Mouse (Mus musculus) induced T-regulatory cell, adult 2 months (primary cell): ENCODE results near the gene Lrig2.

Experiments used
- DNase-seq: peaks from one replicate; pipeline ENCODE4 v3.0.0-alpha.2; 2012; ENCODE audit warnings: low read depth

Gene Lrig2

DNA sequence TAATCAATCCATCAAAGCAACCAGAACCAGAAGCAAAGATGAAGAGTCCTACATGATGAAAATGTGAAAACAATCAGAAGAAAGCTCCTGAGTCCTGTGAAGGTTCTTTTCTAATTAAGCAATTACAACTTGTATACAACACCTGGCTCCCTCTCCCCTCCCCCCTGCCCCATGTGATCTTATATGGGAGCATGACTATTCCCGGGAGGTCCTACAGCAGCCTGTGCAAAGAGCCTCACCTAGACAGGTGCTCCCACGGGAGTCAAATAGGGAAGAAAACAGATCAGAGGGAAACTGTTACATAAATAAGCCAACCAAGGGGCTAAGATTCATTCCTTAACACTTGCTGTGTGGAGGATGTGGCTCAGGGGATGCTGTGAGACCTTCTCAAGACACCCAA, 143.8 kb downstream of the Lrig2 start:
- DNase-seq = no peak

DNA sequence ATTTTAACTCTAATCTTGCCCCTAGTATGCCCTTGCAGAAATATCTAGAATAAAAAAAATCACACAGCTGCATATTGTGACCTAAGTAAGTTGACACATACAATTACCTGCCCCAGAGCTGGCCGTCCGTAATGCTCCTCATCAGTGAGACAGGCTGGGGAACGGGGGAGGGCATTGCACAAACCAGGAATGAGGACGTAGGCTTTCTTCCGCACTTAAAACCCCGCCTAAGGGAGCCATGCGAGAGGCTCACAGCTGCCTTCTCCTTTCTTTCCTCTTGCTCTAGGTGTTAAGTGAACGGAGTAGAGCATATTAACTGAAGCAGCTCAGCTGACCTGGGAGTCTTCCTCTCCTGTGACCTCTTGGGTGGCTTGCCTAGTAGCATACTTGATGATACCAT, 149.9 kb downstream of the Lrig2 start:
- DNase-seq = no peak

DNA sequence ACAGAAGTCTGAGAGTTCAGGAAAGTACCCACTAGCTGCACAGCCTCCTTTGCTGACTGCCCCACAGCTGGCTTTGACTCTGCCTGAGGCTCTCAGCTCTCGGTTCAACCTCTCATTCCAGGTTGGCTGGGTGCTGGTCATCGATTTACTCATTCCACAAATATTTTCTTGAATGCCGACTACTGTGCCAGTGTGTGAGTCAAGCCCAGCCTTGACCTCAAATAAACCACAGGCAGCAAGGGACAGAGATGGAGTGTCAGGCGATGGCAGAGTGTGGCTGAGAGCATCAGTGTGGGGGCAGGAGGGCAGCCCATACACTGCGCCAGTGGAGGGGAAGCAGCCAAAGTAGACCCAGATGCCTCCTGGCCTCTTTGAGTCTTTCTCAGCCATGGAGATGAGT, 151.4 kb downstream of the Lrig2 start:
- DNase-seq = no peak

DNA sequence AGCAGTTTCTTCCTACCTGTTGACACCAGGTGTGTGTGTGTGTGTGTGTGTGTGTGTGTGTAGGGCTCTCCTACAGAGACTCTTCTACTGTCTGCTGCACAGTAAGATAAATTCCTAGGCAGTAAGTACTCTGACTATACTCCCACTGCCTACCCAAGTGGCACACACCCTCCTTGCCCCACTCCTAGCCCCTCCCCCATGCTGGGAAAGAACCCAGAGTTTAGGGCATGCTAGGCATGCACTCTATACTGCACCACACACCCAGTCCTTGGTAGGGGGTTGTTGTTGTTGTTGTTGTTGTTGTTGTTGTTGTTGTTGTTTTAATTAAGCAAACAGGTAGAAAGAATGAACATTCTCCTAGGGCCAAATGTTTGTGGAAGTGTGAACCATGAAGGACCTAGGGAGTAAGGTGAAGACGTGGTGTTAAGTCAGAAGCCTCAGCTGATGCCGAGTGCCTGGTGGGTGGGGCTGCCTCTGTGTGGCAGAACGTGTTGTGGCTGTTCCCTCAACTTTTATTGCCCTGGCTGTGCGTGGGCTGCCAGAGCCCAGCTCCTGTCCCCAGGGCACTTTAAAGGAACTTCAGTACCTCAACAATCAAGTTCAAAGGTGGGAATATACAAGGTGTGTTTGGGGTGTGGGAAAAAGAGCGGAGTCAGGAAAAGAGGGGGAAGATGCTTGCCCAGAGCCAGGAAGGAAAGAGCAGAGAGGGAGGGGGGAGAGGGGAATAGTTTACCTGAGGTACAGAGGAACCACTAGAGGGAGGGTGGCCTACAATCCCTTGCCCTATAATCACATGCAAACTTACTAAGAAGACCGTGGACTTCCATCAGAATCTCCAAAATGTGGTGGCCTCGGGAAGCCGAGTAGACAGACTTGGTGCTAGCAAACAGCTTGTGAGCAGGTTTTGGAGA, 152.2 kb downstream of the Lrig2 start:
- no peak for DNase-seq

DNA sequence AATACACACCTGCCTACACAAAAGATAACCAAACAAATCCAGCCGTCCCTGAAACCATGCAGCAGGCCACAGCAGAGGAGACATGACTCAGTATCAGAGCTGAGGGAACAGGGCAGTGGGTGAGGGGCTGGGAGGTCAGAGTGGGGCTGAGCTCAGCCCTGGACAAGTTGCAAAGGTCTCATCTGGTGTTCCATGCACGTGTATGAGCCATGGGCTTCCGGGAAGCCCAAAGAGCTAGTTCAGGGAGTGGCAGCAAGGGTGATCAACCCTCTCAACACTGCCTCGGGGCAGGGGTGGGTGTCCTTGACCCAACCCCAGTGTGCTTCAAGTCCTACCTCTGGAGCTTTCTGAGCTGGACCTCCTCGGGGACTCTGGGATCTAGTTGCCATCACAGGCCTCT, 153.0 kb downstream of the Lrig2 start:
- DNase-seq = no peak

DNA sequence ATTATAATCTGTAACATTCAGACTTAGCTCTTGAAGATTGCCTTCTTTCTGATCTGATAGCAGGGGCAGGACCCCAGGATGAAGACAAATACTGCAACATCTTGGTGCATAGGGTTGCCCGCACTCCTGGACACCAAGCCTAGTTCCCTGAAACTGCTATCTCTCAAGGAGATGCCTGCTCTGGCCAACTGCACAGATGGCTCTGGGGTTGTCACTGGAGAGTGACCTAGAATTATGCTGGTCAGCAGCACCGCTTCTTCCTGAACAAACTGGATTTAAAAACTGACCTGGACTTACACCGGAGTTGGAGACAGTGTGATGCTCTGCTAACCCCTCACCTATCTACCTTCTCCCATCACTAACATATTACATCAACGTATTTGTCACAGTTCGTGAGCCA, 155.6 kb downstream of the Lrig2 start:
- DNase-seq = no peak

DNA sequence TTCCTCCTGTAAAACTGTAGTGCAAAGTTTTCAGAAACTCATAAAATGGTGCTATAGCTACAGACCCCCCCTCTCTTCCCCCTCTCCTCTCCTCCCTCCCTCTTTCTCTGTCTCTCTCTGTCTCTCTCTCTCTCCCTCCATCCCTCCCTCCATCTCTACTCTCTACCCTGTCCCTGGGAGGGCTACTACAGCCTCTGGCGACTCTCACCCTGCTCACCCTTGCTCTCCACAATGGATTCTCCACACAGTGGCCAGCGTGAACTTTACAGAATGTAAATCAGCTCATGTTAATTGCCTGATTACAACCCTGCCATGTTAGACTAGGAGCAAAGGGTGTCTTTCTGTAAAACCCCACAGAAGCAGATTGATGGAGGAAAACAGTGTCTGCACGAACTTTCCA, 157.8 kb downstream of the Lrig2 start:
- no peak for DNase-seq

DNA sequence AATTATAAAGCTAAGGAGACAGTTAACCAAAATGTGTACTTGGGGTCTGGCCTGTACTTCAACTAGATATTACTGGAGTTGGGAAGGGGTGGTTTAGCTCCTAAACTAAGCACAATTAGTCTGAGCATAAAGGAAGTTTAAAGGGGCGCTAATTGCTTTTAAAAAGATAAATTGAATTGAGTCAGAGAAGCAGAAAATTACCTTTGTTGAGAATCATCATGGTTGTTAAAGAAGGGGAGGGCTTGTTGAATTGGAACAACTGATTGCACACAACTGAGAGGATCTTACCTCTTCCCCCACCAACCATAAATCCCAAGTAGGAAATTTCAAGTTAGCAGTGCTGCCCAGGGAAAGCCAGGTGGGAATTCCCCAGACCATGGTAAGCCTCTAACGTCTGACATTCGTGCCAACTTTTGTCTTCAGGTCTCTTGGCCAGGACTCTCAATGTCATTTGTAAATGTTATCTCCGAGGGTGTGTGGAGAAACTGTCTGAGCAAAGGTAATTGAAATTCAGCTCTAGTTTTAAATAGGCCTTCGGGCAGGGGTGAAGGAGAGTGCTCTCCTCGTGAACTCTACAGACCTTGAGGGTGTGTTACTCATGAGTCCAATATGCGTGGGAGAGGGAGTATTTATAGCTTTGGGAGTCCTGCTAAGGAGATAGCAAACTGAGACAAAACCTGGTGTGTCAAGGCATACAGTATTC, 159.2 kb downstream of the Lrig2 start:
- DNase-seq = no peak

DNA sequence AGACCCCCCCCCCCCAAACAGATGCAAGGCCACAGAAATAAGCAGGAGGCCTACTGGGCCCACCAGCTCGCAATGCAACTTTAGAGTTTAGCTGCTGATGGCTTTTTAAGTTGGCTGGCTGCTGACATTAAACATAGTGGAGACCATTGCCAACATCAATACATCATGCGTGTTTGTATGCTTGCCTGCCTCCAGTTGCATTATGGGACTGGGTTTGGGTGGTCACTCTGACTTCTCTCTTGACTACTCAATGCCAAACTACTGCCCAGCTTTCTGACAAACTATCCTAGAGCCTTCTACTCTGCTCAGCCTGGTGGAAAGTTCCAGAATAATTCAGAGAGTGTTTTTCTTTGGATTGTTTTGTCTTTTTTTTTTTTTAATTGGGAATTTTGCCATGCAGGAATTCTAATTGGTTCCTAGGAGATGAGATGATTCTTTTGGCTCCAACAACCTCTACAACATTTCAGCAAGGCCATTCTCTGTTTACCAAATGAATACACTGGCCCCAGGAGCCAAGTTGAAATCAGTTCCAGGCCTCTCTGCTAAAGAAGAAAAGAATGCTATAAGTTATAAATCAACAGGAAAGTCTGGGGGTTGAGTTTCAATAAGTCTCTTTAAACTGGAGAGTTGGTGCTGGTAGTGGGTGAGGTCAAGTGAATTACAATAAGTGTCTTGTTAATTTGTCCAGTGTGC, 161.3 kb downstream of the Lrig2 start:
- DNase-seq = no peak

DNA sequence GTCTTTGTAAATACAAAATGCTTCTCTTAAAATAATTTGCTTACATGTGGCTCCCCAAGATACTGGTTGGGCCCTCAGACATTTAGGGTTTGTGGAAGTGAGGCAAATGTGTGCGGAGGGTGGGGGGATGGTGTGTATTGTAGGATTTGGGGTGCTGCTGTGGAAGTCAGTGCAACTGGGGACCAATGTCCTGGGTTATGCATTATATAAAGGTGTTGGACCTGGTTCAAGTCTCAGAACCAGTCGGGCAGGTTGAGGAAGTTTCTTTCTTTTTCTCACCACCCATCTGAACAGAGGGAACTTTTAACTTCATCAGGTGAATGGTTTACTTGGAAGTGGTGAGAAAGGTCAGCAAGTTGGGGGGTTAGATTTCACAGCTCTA, 161.9 kb downstream of the Lrig2 start:
- DNase-seq = no peak

DNA sequence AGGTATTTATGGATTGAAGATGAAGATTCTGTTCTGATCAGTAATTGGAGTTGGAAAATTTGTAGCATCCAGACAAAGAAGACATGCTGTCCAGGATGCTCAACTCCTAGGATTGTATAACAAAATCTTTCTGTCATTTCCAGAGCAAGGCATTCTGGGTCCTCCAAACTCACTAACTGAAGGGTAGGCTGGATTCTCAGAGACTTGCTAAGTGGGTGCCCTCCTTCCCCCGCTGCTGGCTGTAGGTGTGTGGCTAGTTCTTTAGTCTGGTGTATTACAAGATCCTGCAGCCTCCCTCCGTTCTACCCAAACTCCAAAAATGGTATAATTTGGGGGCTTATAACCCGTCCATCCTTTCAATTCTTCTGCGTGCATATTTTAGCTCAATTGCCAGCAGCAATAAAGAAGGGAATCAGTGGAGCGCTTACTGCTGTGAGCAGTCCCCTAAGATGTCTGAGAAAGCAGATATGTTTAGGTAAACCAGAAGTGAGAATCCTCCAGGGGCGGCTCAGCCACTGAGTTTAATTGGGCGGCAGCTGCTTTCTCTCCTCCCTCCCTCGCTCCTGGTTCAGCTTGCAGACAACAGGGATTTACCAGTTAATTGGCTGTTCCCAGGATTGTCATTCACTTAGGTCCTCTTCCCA, 162.4 kb downstream of the Lrig2 start:
- no peak for DNase-seq
